Mouse (Mus musculus) common myeloid progenitor, adult 5-6 weeks (primary cell): ENCODE results near the gene Slc22a8. TPM values are rescaled to one million over a fixed set of nuclear protein-coding genes. Genes with fewer than 3 reads are reported as not detected.
A peak's percentile ranks its signal among the peaks of the same experiment; 100 is the strongest.

Experiments used
- ATAC-seq: replicated peaks from 2 replicates; pipeline ENCODE4 v1.8.0; 2016; ENCODE audit warnings: low read depth, mild to moderate bottlenecking, moderate TSS enrichment, inconsistent platforms; ENCODE audit not compliant: poor library complexity, severe bottlenecking
- total RNA-seq: library from RNA; stranded (forward); fragments of 200-1000, 187-1606 nt; gene quantifications from 2 replicates; pipeline ENCODE4 v1.2.3, GENCODE M21; 2017

Gene Slc22a8
- total RNA-seq, 1 experiment from 2014 or later, result not detected

DNA sequence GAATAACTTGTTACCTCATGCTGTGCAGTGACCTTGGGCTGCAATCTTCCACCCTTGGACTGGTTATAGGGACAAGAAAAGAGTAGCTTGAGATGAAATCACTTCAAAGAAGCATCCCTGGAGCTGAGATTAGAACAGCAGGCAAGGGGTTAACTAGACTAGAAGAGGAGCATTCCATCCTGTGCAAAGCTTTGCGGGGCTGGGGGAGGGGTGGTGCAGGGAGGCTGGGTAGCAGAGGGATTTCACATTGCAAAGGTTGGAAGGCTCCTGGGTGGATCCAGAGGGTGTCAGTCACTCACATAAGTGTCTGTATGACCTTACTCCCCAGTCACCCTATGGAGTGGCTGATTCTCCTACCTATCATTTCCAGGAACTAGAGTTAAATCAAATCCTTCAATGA is 3.5 kb downstream of the Slc22a8 start:
- ATAC-seq, result no peak

DNA sequence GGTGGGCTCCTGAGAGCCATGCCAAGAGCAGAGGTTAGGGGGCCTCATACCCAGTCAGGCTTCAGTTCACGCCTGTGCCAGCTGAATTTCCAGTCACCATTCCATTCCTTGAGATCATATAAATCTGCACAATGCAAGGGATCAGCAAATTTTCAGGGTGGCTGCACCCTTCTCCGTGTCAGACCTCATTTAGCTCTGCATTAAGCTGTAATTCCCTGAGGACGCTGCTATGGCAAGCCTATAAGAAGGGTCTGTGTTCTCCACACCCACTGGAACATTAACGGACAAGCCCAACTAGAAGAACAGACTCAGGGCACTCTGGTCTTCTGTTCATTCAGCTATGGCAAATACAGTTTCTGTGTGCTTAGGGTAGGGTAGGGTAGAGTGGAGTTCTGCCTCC is 6.2 kb downstream of the Slc22a8 start:
- ATAC-seq, result no peak

DNA sequence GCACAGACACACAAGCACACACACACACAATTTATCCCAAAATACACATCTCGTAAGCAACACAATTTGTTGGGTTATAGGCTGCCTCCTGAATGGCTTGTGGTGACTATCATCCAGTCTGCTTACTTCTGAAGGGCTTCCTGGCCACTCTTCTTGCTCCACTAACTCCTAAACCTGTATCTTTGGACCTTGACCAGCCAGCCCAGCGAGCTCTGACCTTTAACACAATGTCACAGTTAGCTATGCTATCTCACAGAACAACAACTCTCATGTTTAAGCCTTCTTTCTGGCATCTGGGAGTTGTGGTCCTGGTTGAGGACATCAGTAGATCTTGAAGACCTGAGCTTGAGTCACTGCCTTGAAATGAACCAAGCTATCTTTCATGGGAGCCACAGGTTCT is 8.2 kb downstream of the Slc22a8 start:
- no peak for ATAC-seq

DNA sequence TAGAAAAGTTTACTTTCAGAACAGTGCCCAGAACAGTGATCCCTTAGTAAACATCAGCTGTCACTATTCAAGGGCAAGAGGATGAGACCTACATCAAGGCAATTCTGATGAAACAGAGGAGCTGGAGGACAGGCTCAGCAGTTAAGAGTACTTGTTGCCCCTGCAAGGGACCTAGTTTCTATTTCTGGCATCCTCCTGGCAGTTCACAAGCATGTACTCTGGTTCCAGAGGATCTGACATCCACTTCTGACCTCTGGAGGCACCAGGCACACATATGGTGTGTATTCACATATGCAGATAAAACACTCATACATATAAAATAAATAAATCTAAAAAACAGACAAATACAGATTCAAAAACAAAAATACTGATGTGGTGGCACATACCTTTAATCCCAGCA is 10.9 kb downstream of the Slc22a8 start:
- no peak for ATAC-seq

DNA sequence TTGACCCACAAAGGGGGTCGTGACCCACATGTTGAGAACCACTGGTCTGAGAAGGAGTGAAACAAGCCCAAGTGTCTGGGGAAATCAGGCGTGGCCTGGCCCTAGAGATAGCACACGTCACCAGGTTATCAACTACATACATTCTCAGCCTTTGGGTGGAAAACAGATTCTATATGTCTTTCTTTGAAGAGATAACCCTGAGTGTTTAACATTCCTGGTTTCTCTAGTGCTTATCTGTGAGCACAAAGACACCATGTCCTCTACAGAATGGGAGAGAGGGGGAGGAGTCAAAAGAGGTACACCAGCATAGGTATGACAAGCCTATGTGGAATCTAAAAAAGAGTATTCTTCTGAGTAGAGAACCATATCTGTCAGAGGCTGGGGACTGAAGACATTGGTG is 11.9 kb downstream of the Slc22a8 start:
- ATAC-seq, result peak; percentile 68

DNA sequence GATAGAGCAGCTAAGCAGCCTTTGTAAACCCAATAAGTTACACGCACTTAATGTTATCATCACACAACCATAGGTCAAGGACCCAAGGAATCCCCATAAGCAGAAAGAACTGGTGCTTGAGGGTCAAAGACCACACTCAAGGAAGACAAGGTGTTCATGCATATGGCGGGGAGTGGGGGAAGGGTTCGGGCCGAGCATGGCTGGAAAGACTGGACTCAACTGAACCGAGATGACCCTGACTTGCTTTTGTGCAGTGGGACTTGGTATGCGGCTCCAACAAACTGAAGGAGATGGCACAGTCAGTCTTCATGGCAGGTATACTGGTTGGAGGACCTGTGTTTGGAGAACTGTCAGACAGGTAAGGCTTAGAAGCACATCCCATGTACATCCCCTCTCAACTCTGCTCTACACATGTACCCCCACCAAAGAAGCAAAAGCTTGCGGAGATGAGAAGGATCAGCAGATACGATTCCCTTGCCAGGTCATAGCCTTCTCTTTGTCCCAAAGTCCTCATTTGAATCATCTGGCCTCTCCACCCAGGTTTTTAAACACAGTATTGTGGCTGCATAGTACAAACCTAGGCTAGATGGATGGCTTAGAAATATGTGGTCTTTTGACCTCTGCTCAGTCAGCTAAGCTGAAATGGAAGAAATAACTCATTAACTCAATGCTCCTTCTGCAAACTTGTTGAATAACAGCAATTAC is 13.6 kb downstream of the Slc22a8 start:
- ATAC-seq, result no peak

DNA sequence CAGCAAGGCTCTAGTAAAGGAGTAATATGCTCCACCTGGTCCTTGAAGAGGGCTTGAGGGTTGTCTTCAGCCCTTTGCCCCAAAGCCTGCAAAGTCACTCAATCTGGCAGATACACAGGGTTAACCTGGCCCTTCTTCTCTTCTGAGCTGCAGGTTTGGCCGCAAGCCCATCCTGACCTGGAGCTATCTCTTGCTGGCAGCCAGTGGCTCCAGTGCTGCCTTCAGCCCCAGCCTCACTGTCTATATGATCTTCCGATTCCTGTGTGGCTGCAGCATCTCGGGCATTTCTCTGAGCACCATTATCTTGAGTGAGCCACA is 14.1 kb downstream of the Slc22a8 start:
- ATAC-seq, result peak; percentile 61

DNA sequence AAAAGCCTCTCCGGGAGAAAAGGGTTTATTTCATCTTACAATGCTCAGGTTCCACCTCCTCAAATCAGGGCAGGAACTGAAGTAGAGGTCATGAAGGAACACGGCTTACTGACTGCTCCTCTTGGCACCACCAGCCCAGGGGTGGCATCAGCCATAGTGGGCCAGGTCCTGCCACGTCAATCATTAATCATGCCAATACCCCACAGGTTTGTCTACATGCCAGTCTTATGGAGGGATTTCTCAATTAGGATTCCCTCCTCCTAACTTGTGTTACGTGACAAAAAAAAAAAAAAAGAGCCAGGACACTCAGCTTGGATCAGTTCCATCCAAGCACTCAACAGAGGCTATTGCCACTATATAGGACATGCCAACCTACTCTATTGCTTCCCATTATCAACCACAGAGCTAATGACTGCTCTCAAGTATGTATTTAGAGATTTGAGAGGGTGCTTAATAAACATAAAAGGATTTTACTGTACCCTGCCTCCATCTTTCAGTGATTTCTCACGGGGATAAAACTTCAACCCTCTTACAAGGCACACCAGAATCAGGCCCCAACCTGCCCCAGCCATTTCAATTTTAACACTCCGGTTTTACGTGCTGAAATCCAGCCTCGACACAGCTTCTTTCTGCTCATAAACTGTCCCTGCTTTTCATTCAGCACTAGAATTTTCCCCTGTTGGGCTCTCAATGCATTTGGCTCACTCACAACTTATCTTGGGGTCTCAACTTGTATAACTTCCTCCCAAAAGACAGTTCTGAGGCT is 20.5 kb downstream of the Slc22a8 start:
- ATAC-seq, result no peak

DNA sequence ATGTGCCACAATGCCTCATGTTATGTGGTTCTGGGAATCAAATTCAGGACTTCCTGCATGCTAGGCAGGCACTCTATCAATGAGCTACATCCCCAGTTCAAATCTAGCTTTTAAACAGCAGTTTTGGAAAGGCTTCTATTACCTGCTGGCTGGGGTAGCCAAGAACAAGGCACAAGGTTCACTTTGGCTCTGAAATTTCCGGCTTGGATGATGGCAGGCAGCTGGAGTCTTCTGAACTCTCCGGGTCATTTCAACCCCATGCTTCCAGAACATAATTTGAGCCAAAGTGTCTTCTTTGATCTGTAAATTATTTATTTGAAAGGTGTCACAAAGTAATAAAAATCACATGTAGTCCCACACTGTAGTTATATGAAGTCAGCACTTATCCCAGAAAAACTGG is 22.1 kb downstream of the Slc22a8 start:
- no peak for ATAC-seq

DNA sequence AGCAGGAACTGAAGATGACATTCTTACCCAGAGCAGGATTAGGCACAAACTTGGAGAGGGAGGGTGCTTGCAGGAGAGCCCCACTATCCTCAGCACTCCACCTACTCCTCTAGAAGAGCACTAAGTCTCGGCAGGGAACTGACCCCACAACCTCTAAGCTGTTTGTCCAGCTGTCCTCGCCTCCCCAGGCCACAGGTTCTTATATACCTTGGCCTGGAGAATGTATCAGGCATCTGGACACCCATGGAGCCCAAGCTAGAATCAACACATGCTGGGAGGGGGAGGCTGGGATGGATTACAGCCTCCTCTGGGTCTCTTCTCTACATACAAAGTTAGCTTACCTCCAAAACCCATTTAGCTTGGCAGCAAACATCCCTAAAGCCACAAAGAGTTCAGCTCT is 23.3 kb downstream of the Slc22a8 start:
- no peak for ATAC-seq

DNA sequence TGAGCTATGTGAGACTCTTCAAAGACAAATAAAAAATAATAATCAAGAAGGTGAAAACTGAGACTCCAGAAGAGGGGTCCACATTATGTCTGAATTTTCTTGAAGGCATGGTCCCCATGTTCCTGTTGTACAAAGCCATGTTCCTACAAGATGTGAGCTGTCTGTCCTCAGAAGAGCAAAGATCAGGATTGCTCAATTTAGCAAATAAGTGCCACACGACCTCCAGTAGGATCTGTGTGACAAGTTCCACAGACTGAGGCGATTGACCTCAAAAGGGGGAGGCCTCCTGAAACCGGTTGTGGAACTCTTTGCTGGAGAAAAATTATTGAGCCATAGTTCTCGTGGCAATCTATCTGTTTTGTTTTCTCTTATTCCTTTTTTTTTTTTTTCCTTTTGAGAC is 25.3 kb downstream of the Slc22a8 start:
- ATAC-seq, result no peak

DNA sequence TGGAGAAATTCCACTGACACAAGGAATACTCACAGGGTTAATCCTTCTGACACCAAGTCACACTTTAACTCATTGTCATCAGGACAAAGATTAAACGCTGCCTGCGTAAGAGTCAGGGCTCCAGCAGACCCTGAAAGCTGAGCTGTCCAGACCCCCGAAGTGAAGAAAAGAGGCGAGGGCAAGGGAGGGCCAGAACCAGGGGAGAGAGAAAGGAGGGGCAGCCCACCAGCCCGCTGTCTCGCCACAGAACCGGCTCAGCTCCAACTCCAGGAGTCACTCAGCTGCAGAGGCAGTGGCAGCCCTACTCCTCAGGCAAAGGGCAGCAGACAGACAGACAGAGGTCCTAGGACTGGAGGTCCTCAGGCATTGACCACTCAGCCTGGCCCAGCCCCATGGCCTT is 26.9 kb downstream of the Slc22a8 start, which contains the start of gene Slc22a6:
Gene Slc22a6 (plus strand): TSS at position 136 of the 400 bp plus-strand sequence.
- ATAC-seq, result no peak

DNA sequence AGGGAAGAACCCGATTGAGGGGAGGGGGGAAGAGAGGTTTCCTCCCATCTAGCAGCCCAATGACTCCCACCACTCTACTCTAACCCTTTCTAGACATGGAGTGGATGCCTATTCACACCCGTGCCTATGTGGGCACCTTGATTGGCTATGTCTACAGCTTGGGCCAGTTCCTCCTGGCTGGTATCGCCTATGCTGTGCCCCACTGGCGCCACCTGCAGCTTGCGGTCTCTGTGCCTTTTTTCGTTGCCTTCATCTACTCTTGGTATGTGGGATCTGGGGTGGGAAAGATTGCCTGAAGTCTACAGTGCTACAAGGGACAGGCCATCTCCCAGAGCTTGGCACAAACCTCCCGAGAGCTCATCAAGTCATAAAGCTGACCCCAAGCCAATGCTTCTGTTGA is 30.0 kb downstream of the Slc22a8 start:
- ATAC-seq, result no peak

DNA sequence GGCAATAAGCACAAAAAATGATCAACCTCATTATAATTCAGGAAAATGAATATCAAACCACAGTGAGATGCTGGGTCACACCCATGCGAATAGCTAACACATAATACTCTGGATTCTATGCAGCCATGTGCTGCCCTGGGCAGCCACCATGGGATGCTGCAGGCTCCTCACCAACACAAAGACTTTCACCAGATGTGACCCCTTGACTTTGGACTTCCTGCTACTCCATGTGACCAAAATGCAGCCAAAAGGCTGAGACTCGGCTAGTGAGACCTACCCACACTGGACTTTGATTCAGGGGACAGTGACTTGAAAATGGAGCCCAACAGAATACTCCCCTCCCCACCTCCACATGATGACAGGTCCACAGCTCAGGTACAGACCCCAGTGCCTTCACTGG is 39.2 kb downstream of the Slc22a8 start:
- no peak for ATAC-seq

DNA sequence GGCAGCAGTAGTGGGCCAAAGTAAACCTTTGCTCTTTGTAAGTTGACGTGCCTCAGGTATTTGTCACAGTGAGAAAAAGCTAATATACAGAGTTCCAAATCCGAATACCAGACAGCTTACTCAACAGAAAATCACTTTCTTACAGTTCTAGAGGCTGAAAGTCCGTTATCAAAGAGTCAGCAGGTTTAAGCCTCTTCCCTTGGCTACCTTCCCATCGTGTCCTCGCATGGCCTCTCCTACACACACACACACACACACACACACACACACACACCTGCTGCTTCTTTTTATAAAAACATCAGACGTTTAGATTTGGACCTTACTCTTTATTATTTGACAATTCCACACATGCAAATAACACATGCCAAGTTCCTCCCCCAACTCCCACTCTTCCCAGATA is 39.8 kb downstream of the Slc22a8 start:
- ATAC-seq, result no peak

DNA sequence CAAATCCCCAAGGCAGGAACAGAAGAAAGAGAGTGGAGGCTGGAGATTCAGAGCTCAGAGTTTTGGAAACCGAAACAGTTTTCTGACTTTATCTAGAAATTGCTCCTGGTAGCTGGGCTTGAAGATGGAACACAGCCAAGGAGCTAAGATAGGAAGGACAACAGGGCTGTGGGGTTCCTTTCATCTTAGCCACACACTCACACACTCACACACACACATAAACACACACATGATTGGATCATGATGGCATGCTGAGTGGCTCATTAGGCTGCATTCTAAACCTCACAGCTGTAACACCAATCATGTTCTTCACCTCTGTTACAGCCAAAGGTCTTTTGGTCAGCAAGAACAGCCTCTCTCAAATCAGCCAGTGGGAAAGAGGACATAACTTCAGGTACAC is 41.0 kb downstream of the Slc22a8 start:
- no peak for ATAC-seq

DNA sequence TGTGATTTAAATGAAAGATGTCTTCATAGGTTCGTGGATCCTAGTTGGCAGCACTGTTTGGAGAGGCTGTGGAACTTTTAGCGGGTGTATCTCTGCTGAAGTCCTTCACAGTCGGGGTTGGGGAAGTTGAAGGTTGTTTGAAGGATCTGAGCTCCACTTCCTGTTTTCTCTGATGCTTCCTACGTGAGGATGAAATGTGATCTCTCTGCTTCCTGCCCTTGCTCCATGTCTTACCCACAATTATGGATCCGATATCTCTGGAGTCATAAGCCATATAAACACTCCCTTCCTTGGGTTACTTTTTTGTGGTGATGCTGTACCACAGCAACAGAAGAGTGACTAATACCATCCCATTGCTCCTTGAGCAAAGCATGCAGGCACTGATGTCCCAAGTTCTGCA is 51.0 kb downstream of the Slc22a8 start:
- peak; percentile 91 for ATAC-seq

DNA sequence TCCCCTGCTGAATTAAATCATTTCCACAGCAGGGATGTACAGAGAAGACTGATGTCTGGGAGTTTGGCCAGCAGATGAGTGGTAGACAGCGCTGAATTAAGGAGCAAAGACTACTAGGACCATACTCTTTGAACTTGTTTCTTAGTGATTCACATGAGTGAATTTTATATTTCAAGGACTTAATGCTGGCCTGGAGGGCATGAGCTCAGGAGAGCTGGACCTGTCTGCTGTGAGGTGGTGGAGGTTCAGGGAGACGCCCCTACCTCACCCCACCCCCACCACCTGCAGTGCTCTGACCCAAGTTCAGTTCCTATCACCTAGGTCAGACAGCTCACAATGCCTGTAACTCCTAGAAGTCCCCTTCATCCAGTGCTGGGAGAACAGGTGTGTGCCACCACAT is 55.3 kb downstream of the Slc22a8 start:
- ATAC-seq, result no peak

DNA sequence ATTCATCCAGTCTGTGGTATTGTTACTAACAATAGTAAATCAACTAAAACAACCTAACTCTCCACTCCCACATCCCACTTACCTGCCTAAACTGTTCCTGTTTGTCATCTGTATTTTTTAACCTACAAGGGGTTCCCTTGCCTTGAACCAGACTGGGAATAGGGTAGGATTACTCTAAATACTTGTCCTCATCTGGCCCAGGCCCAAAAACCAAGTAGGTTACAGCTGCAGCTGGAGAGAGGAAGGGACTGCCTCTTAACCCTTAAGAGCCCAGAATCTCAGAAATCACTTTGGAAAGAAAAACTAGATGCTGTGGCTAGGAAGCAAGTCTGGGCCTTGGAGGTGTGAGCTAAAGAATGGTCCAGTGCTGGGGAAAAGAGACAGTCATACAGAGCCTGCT is 64.8 kb downstream of the Slc22a8 start:
- no peak for ATAC-seq

DNA sequence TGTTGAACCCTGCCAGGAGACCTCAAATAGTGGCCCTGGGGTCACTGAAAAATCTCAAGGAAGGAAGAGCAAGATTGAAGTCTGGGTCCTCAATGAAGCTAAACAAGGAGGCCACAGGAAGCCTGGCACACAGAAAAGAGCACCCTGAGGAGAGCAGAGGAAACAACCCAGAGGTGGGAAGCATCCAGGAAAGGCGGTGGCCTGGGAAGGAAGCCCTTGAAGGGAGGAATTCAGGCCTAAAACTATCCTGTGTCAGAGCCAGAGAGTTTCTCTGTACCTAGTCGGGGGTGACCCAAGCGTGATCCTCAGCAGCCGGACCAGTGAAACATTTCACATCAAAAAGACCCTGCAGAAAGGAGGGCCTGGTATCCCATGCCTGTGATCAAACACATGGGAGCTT is 65.3 kb downstream of the Slc22a8 start:
- no peak for ATAC-seq
